Mouse (Mus musculus): Measurements from ENCODE around the gene Gm47841.

Gm47841 gene

GRCm38 (mm10) chr15:101041966-101042365, 5.2 kb downstream of the Gm47841 start:
- DNase-seq, result no peak

DNA sequence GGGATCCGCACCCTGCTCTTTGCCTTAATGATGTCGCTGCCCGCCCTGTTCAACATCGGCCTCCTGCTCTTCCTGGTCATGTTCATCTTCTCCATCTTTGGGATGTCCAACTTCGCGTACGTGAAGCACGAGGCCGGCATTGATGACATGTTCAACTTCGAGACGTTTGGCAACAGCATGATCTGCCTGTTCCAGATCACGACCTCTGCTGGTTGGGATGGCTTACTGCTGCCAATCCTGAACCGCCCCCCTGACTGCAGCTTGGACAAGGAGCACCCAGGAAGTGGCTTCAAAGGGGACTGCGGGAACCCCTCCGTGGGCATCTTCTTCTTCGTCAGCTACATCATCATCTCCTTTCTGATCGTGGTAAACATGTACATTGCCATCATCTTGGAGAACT, 7.5 kb downstream of the Gm47841 start:
- peak; percentile 38 for DNase-seq

DNA sequence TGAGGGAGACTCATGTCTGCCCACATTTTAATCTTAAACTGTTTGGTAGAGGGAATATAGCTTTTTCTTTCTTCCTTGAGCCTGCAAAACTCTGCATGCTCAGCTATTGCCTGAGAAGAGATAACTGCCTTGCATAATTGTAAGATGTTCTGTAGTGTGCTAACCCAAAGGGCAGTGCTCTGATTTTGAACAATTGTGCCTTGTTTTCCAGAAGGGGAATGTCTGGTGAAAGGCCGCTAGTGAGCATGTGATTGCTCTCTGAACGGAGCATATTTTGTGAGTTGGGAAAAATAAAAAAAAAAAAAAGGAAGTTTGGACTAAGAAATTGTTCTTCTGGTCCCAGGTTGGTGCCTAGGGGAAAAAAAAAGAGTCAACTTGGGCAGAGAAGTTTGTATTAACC, 18.2 kb downstream of the Gm47841 start:
- no peak for DNase-seq

DNA sequence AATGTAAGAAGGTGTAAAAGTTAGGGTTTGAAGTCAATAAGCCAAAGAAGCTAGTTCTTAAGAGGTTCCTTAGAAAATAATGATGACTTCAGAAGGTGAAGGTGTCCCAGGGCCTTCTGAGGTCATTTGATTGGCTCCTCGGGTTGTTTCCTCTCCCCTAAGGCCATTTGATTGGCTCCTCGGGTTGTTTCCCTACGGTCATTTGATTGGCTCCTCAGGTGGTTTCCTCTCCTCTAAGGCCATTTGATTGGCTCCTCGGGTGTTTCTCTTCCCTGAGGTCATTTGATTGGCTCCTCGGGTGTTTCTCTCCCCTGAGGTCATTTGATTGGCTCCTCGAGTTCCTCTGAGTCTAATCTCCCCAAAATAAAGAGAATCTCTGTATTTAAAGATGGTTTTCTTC, 35.8 kb downstream of the Gm47841 start:
- DNase-seq, result no peak

- DNase-seq, result peak; percentile 42
Observed at GRCm38 (mm10) chr15:101008386-101009010, 38.7 kb downstream of the Gm47841 start.

DNA sequence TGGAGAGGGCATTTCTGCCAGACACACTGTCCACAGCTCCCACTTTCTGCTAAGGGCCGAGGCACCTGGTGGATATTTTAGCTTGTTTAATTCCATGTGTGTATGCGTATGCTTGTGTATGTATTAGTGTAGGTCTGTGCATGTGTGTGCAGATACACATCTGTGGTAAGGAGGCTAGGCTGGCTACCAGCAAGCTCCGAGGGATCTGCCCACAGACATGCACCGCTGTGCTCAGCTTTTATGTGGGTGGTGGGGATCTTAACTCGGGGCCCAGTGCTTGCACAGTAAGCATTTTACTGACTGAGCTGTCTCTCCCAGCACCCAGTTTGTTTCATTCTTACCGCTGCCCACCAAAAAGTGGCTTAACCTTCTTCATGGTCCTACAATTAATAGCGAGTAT, 40.0 kb downstream of the Gm47841 start:
- peak; percentile 39 for DNase-seq

DNA sequence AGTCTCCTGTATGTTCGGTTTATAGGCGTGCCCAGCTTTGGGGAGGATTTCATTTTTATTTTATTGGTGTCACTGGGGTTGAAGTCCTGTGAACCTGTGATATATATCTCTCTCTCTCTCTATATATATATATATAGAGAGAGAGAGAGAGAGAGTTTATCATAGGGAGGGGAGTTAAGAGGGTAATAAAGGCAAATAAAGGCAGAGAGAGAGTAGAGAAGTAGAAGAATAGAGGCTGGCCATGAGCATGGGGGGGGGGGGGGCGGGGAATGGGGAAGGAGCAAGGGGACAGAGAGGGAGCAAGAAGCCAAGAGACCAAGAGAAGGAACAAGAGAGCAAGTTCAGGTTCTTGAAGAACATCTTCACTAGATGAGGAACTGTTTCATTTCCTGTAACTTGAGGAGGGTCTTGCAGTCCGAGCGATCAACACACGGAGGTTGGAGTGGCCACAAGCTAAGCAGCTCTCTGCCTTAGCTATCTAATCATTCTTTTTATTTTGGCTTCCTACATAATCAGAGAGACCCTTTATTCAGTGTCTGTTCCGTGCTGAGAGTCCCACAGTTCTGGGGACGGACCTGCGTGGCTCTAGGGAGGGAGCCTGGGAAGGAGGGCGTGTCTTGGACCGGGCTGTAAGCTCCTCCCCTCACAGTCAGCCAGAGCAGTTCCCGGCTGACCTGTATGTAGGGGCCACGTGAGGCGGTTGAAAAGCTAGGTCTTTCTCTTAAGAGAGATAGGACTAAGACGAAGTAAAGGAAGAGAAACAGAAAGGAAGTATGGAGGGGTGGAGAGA, 40.8 kb downstream of the Gm47841 start:
- no peak for DNase-seq

- DNase-seq, result peak; percentile 53
Observed at GRCm38 (mm10) chr15:101005717-101006116, 41.5 kb downstream of the Gm47841 start.

- DNase-seq, result no peak
Observed at GRCm38 (mm10) chr15:101004538-101004937, 42.7 kb downstream of the Gm47841 start.

DNA sequence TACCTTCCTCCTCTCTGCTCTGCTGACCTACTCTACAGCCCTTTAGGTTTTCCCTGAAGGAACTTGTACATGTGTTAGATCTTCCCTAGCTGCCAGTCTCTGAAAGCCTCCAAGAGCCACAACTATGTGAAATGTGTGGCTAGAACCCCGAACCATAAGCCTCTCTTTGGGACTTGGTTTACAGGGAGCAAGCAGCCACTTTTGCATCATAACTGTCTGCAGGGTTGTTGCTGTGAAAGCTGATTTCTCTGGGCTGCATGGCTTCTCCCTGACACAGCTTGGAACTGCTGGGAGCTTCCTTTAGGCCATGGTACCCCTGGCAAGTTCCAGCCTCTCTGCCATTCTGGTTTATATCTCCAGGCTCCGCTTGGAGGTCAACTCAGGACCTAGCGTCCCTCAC, 44.7 kb downstream of the Gm47841 start:
- no peak for DNase-seq

- no peak for DNase-seq
Observed at GRCm38 (mm10) chr15:101001685-101002084, 45.5 kb downstream of the Gm47841 start.

GRCm38 (mm10) chr15:100997090-100997489, 50.1 kb downstream of the Gm47841 start:
- no peak for DNase-seq
